Mouse (Mus musculus) cerebellum, adult 2 months (tissue): ENCODE results near the gene Otc. TPM values are rescaled to one million over a fixed set of nuclear protein-coding genes. Genes with fewer than 3 reads are reported as not detected.

Experiments used
- DNase-seq, 2 experiments: peaks; one replicate each; pipeline ENCODE4 v3.0.0; 2021
- H3K27ac ChIP-seq: fragments of 200-500 bp; 2 replicates; pipeline ENCODE4 v1.5.1; 2012; ENCODE audit warnings: low read length, control low read depth, inconsistent platforms; ENCODE audit not compliant: insufficient read depth
- H3K27me3 ChIP-seq: fragments of 200-500 bp; 2 replicates; pipeline ENCODE4 v1.6.1; 2012; ENCODE audit warnings: inconsistent platforms, mild to moderate bottlenecking, low read length, moderate library complexity; ENCODE audit not compliant: control insufficient read depth, insufficient read depth
- H3K4me1 ChIP-seq: fragments of 200-500 bp; 2 replicates; pipeline ENCODE4 v1.6.1; 2011; ENCODE audit warnings: low read length; ENCODE audit not compliant: control insufficient read depth, insufficient read depth
- H3K4me3 ChIP-seq: fragments of 200-500 bp; replicated peaks from 2 replicates; pipeline ENCODE3; 2011; ENCODE audit warnings: mild to moderate bottlenecking, low read depth, low read length, control low read depth; ENCODE audit not compliant: insufficient read depth
- CTCF ChIP-seq: fragments of 200-500 bp; IDR thresholded peaks from 2 replicates; pipeline ENCODE4 v1.5.1; 2011; ENCODE audit warnings: low read depth, mild to moderate bottlenecking, control low read depth, low read length, moderate library complexity, borderline replicate concordance; ENCODE audit not compliant: insufficient read depth
- POLR2A ChIP-seq: fragments of 200-500 bp; IDR thresholded peaks from 2 replicates; pipeline ENCODE4 v1.6.1; 2011; ENCODE audit warnings: low read length, control low read depth, borderline replicate concordance; ENCODE audit not compliant: insufficient read depth
- WGBS: fragments of 180-500 bp; shearing (Covaris S2); methylation state at CpG from one replicate; pipeline ENCODE4 v1.1.7; 2018; 5-methylcytosine and 5-hydroxymethylcytosine counted together
- polyA plus RNA-seq: library from polyadenylated mRNA; depleted of rRNA; stranded (reverse); fragments of >200 nt; gene quantifications from 2 replicates; pipeline ENCODE4 v1.2.3, GENCODE M21; 2012; rRNA removed

The Otc gene
- not detected in 2 replicates for polyA plus RNA-seq

DNA sequence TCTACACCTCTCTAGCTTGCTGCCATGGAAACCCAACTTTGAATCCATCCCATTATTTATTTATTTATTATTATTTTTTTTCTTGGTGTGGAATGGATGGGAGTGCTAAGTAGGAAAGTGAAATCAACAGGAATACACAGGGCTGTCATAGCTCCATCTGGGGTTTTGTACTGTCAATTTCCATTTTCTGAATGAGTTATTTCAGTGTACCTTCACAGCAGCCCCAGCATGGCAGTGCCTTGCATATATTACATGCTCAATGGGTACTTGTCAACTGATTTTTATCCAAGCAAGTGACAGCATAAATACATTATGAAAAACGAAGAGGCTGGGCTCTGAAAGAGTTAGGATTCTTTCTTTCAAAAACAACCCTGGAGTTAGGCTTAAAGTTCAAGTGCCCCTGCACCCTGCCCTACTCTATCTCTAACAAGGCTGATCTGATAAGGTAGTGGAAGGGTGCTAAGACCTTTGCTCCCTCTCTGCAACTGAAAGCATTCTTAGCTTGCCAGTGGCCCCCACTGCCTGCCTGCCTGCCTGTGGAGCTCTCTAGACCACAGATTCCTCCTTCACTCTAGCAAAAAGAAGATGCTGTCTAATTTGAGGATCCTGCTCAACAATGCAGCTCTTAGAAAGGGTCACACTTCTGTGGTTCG, at the start of gene Otc:
TSS of gene Otc (plus strand) at position 454 of the 653 bp plus-strand sequence.
- 30% methylated on average over 2 of the region's 2 CpGs for WGBS
- TF ChIP-seq CTCF (no peak), POLR2A (no peak)
- Histone ChIP-seq H3K27ac (no peak within 1 kb of the TSS), H3K4me1 (no peaks in the 10 kb centered on the region), H3K27me3 (no peaks in the 10 kb centered on the region), H3K4me3 (no peak within 1 kb of the TSS)
- no peak for DNase-seq

DNA sequence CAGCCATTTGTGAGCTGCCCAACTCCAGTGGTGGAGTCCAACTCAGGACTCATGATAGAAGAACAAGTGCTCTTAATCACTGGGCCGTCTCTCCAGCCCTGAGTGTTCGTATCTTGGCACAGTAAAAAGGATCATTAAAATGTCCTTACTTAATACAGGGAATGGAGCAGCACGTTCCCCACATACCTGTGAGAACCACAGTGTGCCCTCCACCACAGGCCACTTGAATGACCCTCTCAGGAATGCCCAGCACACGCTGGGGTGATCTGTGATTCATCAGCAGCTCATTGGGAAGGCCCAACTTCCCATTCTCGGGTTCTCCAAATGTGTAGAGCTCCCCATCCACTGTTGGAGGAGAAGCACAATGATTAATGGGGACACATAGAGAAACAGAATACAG, 46.2 kb upstream of the Otc start:
- TF ChIP-seq CTCF (no peak), POLR2A (no peak)
- Histone ChIP-seq H3K27me3 (no peaks in the 10 kb centered on the region), H3K4me1 (no peaks in the 10 kb centered on the region), H3K27ac (no peak overlapping the region), H3K4me3 (no peak overlapping the region)
- DNase-seq = no peak
- 84% methylated on average over 5 of the region's 5 CpGs for WGBS

DNA sequence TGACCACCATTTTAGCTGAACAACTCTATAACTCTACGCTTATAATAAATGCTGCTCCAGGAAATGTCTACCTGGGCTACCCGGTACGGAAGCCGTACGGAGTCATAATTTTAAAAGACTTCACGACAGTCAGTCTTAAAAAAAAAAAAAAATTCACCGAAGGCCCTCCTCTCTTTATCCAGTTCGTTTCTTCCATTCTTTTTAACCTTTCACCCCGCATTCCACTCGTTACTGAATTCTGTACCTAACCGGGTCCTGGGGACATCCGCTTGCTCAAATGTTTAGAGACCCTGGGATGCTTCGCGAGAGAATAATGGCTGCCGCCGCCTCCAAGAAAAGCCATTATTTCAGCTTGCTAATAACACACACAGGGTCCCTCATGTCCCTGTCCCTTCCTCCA, 36.1 kb upstream of the Otc start:
- H3K27me3 ChIP-seq = no peaks in the 10 kb centered on the region
- peak in 1 of 2 experiments; percentile 67 for DNase-seq
- no peaks in the 10 kb centered on the region for H3K4me1 ChIP-seq
- TF ChIP-seq POLR2A = no peak
- TF ChIP-seq CTCF = no peak
- 6% methylated on average over 16 of the region's 16 CpGs for WGBS
- H3K27ac ChIP-seq = peak overlapping the region; percentile 76
- H3K4me3 ChIP-seq = peak overlapping the region; percentile 98

DNA sequence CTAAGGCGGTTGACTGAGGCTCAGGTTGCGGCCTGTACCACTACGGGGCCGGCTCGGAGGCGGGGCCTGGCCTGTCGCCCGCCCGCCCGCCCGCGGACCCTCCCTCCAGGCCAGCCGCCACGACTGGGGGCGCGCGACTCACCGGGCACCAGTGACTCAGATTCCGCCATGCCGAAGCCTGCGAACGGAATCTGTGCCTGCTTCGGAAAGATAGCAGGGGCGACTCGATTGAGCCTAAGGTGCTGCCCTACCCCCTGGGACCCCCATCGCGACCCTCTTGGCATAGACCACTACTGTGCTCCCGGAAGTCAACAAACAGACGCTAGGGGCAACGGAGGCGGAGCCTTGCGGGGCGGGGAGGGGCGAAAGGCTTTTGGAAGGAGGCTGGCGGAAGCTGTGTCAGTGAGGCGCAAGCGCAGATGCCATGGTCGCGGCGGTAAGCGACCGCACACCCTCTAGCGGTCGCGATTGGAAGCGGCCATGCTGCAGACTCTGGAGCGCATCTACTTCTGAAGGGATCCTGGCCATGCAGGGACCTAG, 35.6 kb upstream of the Otc start, which contains the start of gene Rpgr:
TSS of gene Rpgr (minus strand) at position 511 of the 540 bp plus-strand sequence.
- Histone ChIP-seq H3K4me3 (peak within 1 kb of the TSS; percentile 98), H3K4me1 (no peaks in the 10 kb centered on the region), H3K27ac (peak within 1 kb of the TSS; percentile 76), H3K27me3 (no peaks in the 10 kb centered on the region)
- WGBS = 9% methylated on average over 41 of the region's 47 CpGs
- TF ChIP-seq CTCF (peak; percentile 65), POLR2A (no peak)
- peak; percentile 90 for DNase-seq

DNA sequence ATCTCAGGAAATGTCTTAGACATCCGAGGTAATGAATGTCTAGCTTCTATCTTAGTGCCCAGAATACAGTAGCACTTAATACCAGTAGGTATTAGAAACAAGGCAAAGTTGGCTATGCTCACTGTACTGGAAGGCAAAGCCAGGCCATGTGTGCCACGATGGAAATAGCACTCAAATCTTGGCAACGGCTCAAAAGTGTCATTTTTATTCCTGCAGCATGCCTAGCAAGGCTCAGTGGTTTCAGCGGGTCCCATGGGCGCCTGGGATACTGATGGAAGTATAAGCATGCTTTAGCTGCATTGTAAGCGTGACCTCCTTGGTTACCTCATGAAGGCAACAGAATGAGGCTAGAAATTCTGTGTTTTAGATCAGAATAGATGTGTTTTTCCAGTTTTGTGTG, 32.8 kb upstream of the Otc start:
- 19% methylated on average over 6 of the region's 6 CpGs for WGBS
- TF ChIP-seq POLR2A (no peak), CTCF (no peak)
- no peaks in the 10 kb centered on the region for H3K27me3 ChIP-seq
- peak; percentile 20 to 73 for DNase-seq
- H3K4me1 ChIP-seq = no peaks in the 10 kb centered on the region
- no peak overlapping the region for H3K4me3 ChIP-seq
- peak overlapping the region; percentile 53; the same call in 1 of the 2 replicates for H3K27ac ChIP-seq

DNA sequence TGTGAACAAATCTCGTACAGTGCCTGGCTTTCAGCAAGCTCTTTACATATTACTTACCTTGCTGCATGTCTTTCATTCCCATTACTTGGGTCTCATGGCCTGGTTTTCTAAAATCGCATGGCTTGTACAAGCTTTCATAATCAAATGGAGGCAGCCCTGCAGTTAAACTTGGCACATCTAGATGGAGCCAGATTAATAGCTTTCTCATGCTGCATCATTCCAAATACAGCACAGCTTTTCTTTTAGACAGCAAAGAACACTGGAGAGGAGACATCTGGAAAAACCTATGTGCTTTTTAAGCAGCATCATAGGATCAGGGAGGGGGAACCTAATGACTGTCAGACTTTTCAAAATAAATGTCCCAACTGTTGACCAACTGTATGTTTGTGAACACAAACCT, 19.1 kb upstream of the Otc start:
- H3K4me1 ChIP-seq = no peaks in the 10 kb centered on the region
- WGBS = 38% methylated on average over 2 of the region's 2 CpGs
- peak; percentile 6 to 31 for DNase-seq
- H3K27ac ChIP-seq = no peak overlapping the region
- H3K27me3 ChIP-seq = no peaks in the 10 kb centered on the region
- H3K4me3 ChIP-seq = no peak overlapping the region
- no peak for TF ChIP-seq POLR2A
- TF ChIP-seq CTCF = no peak; the same call in 1 of the 2 replicates

DNA sequence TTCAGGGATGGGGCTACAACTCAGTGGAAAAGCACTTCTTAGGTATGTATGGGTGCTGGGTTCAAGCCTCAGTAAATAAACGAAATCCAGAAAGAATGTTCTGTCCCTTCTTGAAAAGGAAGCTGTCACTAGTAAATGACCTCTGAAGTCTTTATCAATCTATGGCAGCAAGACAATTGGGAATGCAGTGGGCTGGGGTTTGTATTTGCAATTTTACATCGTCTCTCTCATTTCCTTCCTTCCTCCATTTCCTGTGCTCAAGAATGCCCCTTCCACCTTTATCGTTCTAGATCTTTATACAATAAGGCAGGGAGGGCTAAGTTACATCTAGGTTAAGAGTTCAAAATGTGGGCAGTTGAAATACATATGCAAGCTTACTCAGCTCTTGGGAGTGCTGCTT, 17.5 kb upstream of the Otc start:
- 87% methylated on average over 3 of the region's 3 CpGs for WGBS
- DNase-seq = no peak
- no peak overlapping the region for H3K27ac ChIP-seq

DNA sequence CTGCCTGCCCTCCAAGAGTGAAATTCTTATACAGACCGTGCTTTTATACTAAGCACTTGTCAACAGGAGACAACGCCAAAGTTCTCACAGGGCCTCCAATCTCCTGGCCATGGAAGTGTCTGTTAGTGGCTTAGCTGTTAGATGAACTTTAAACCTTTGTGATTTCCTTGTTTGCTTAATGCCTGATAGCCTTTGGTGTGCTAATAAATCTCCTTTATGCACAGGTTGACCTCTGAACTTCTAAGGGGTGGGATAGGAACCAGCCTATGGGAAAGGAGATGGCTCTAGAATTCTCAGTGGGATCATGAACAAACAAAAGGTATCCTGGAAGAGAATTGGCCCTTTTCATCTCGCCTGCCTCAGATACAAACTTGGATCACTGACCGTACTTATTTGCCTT, 12.6 kb upstream of the Otc start:
- Histone ChIP-seq H3K27me3 (no peaks in the 10 kb centered on the region), H3K4me1 (no peaks in the 10 kb centered on the region), H3K4me3 (no peak overlapping the region), H3K27ac (no peak overlapping the region)
- WGBS = 68% methylated on average over 4 of the region's 4 CpGs
- DNase-seq = no peak
- TF ChIP-seq POLR2A (no peak), CTCF (no peak)

More for the DNA sequence above, 17.5 kb upstream of the Otc start:
- H3K4me1 ChIP-seq = no peaks in the 10 kb centered on the region
- no peak overlapping the region for H3K4me3 ChIP-seq
- H3K27me3 ChIP-seq = no peaks in the 10 kb centered on the region
- TF ChIP-seq CTCF (no peak), POLR2A (no peak)
